Mouse (Mus musculus) MEL (cell line): ENCODE data around the gene Ecsit. TPM values are rescaled to one million over a fixed set of nuclear protein-coding genes. Genes with fewer than 3 reads are reported as not detected.

ENCODE experiments used
- DNase-seq: peaks from one replicate; pipeline ENCODE4 v3.0.0; 2011; ENCODE audit warnings: low read depth, low spot score
- H3K27ac ChIP-seq: 2 replicates; pipeline ENCODE4 v1.5.1; 2012; ENCODE audit warnings: low read depth, mild to moderate bottlenecking, control low read depth, low read length, moderate library complexity; ENCODE audit not compliant: control insufficient read depth
- H3K27me3 ChIP-seq, 2 experiments: fragments of 150-350 bp in 1 of 2; sonication (generic) in 1 of 2; 2 replicates each; pipeline ENCODE4 v1.6.1; 2012; ENCODE audit warnings: low read length in 2 of 2, mild to moderate bottlenecking in 2 of 2, improper control_type of control experiment in 1 of 2, moderate library complexity in 1 of 2; ENCODE audit not compliant: insufficient read depth in 2 of 2, control insufficient read depth in 1 of 2
- H3K36me3 ChIP-seq, 2 experiments: 2 replicates each; pipeline ENCODE4 v1.6.1; 2012 to 2014; ENCODE audit warnings: low read length in 2 of 2, improper control_type of control experiment in 1 of 2, inconsistent platforms in 1 of 2, mild to moderate bottlenecking in 1 of 2; ENCODE audit not compliant: insufficient read depth in 2 of 2, control insufficient read depth in 1 of 2
- H3K4me1 ChIP-seq, 2 experiments: fragments of 150-350 bp in 1 of 2; sonication (generic) in 1 of 2; 2 replicates each; pipeline ENCODE4 v1.6.1; 2012; ENCODE audit warnings: low read length in 2 of 2, improper control_type of control experiment in 1 of 2, mild to moderate bottlenecking in 1 of 2; ENCODE audit not compliant: insufficient read depth in 2 of 2, control insufficient read depth in 1 of 2
- H3K4me3 ChIP-seq, 2 experiments: fragments of 150-350 bp in 1 of 2; sonication (generic) in 1 of 2; 2 replicates each; pipeline ENCODE4 v1.5.1; 2012; ENCODE audit warnings: low read depth in 2 of 2, low read length in 2 of 2, mild to moderate bottlenecking in 2 of 2, moderate library complexity in 2 of 2, control low read depth in 1 of 2, improper control_type of control experiment in 1 of 2; ENCODE audit not compliant: control insufficient read depth in 1 of 2, insufficient read depth in 1 of 2
- H3K79me2 ChIP-seq: 2 replicates; pipeline ENCODE4 v1.6.1; 2012; ENCODE audit warnings: mild to moderate bottlenecking, low read length, moderate library complexity; ENCODE audit not compliant: control insufficient read depth, poor library complexity, insufficient read depth
- H3K9ac ChIP-seq: 2 replicates; pipeline ENCODE4 v1.6.1; 2012; ENCODE audit warnings: low read depth, mild to moderate bottlenecking, control low read depth, low read length, moderate library complexity; ENCODE audit not compliant: control insufficient read depth, poor library complexity, severe bottlenecking
- H3K9me3 ChIP-seq: fragments of 150-350 bp; sonication (generic); replicated peaks from 2 replicates; pipeline ENCODE4 v1.6.1; 2012; ENCODE audit warnings: mild to moderate bottlenecking, low read length, improper control_type of control experiment, moderate library complexity; ENCODE audit not compliant: insufficient read depth
- GATA1 ChIP-seq: IDR thresholded peaks from 2 replicates; pipeline ENCODE4 v1.6.1; 2011; ENCODE audit warnings: low read depth, low read length, improper control_type of control experiment
- MAFK ChIP-seq: IDR thresholded peaks from 2 replicates; pipeline ENCODE4 v1.6.1; 2011; ENCODE audit warnings: low read depth, mild to moderate bottlenecking, low read length, improper control_type of control experiment, borderline replicate concordance
- MEF2A ChIP-seq: IDR thresholded peaks from 2 replicates; pipeline ENCODE4 v1.6.1; 2014; ENCODE audit warnings: low read depth, mild to moderate bottlenecking, inconsistent platforms, low read length, improper control_type of control experiment; ENCODE audit not compliant: poor library complexity, insufficient replicate concordance, severe bottlenecking; ENCODE audit errors: extremely low read depth
- POLR2AphosphoS2 ChIP-seq: IDR thresholded peaks from 2 replicates; pipeline ENCODE4 v1.6.1; 2011; ENCODE audit warnings: low read length, improper control_type of control experiment
- POLR2AphosphoS5 ChIP-seq: IDR thresholded peaks from 2 replicates; pipeline ENCODE4 v1.6.1; 2012; ENCODE audit warnings: low read depth, borderline replicate concordance, mild to moderate bottlenecking, inconsistent platforms, low read length, moderate library complexity, mixed read lengths
- SIN3A ChIP-seq: IDR thresholded peaks from 2 replicates; pipeline ENCODE4 v1.6.1; 2012; ENCODE audit warnings: low read length, improper control_type of control experiment, inconsistent platforms
- SMC3 ChIP-seq: IDR thresholded peaks from 2 replicates; pipeline ENCODE4 v1.6.1; 2011; ENCODE audit warnings: low read depth, low read length, improper control_type of control experiment
- ZKSCAN1 ChIP-seq: IDR thresholded peaks from 2 replicates; pipeline ENCODE4 v1.6.1; 2012; ENCODE audit warnings: low read depth, mild to moderate bottlenecking, inconsistent platforms, low read length, improper control_type of control experiment, moderate library complexity
- ZMIZ1 ChIP-seq: IDR thresholded peaks from 2 replicates; pipeline ENCODE4 v1.6.1; 2012; ENCODE audit warnings: low read depth, mild to moderate bottlenecking, inconsistent platforms, low read length, improper control_type of control experiment, moderate library complexity
- polyA plus RNA-seq, 2 experiments: library from polyadenylated mRNA; stranded (reverse) in 1 of 2; unstranded in 1 of 2; fragments of >175 nt in 1 of 2; fragments of >200 nt in 1 of 2; gene quantifications; 2 replicates each; pipeline versions ENCODE4 v1.2.1 to v1.2.4; 2012; ENCODE audit warnings: low replicate concordance in 2 of 2, low read depth in 1 of 2; ENCODE audit not compliant: insufficient read length in 2 of 2, insufficient read depth in 1 of 2, missing spikeins in 1 of 2
- total RNA-seq: library from RNA; depleted of rRNA; stranded (reverse); fragments of 300-350 nt; gene quantifications from 2 replicates; pipeline ENCODE4 v1.2.3, GENCODE M21; 2012

The Ecsit gene
- total and polyA plus RNA-seq, 3 experiments: 87.6 to 211 (median 183) TPM

- H3K79me2 ChIP-seq: no peaks in the 10 kb centered on the region
- no peak for TF ChIP-seq MAFK
- TF ChIP-seq SMC3: peak; percentile 22; the same call in 1 of the 2 replicates
- TF ChIP-seq ZMIZ1: no peak
- no peak for TF ChIP-seq MEF2A
- peak; percentile 56; the same call in 1 of the 2 replicates for TF ChIP-seq ZKSCAN1
- TF ChIP-seq POLR2AphosphoS2: peak; percentile 73
- peaks cover 0 to 2% of the 10 kb centered on the region in 2 experiments; a peak in 1 of 4 replicates for H3K36me3 ChIP-seq
- no peaks in the 10 kb centered on the region for H3K9me3 ChIP-seq
- no peaks in the 10 kb centered on the region for H3K4me1 ChIP-seq
- no peak for DNase-seq
- H3K9ac ChIP-seq: no peak overlapping the region
- H3K27ac ChIP-seq: no peak overlapping the region
- no peak overlapping the region for H3K4me3 ChIP-seq
- H3K27me3 ChIP-seq: no peaks in the 10 kb centered on the region
Observed at GRCm38 (mm10) chr9:22054411-22055076, 30.7 kb downstream of the Ecsit start.

DNA sequence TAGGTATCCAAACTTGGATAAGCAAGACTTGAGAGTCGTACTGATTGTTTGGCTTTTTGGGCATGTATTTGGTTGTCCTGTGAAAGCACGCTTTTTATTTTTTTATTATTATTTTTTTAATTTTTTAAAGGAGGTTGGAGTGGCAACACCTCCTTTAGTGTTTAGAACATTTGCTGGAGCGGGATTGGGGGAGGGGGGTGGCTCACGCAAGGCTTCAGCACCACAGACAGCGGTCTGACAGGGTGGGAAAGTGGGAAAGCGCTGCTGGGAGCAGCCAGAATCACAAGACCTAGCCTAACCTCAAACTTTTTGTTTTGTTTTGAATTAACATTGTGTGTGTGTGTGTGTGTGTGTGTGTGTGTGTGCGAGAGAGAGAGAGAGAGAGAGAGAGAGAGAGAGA lies 31.6 kb downstream of the Ecsit start:
- no peaks in the 10 kb centered on the region for H3K27me3 ChIP-seq
- H3K9me3 ChIP-seq: no peaks in the 10 kb centered on the region
- H3K4me1 ChIP-seq: no peaks in the 10 kb centered on the region
- H3K79me2 ChIP-seq: no peaks in the 10 kb centered on the region
- peaks cover 0 to 2% of the 10 kb centered on the region in 2 experiments; a peak in 1 of 4 replicates for H3K36me3 ChIP-seq
- H3K9ac ChIP-seq: no peak overlapping the region
- TF ChIP-seq SMC3 (peak; percentile 12; the same call in 1 of the 2 replicates), GATA1 (no peak), SIN3A (peak; percentile 54; the same call in 1 of the 2 replicates)
- no peak for DNase-seq
- H3K27ac ChIP-seq: no peak overlapping the region
- no peak overlapping the region for H3K4me3 ChIP-seq

DNA sequence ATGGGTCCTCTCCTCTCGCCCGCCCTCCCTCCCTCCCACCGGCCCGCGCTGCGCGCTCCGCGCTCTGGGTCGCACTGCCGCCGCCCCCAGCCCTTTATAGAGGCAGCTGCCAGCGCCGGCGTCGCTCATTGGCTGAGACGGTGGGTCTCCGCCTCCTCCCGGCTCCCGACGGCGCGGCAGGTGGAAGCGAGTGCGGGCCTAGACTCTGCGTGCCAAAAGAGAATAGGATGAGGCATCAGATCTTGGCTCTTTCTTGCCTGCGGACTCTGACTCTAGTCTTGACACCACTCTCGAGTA lies 33.3 kb downstream of the Ecsit start, which contains the start of gene Elavl3:
TSS of gene Elavl3 (minus strand) at position 66 of the 297 bp plus-strand sequence.
- H3K27me3 ChIP-seq: no peaks in the 10 kb centered on the region
- no peak within 1 kb of the TSS for H3K27ac ChIP-seq
- H3K9me3 ChIP-seq: no peaks in the 10 kb centered on the region
- no peaks in the 10 kb centered on the region for H3K79me2 ChIP-seq
- no peaks in the 10 kb centered on the region for H3K36me3 ChIP-seq
- no peak within 1 kb of the TSS for H3K4me3 ChIP-seq
- H3K4me1 ChIP-seq: no peaks in the 10 kb centered on the region
- no peak for DNase-seq
- TF ChIP-seq MEF2A (no peak), POLR2AphosphoS5 (no peak)
- H3K9ac ChIP-seq: no peak within 1 kb of the TSS
